Mouse (Mus musculus) intestine, postnatal 0 days (tissue): ENCODE data around the gene B3gnt6. TPM values are rescaled to one million over a fixed set of nuclear protein-coding genes. Genes with fewer than 3 reads are reported as not detected.

ENCODE experiments used
- ATAC-seq: fragments of 200-750 bp; cut with Nextera tagmentation; 2 replicates; pipeline ENCODE4 v1.8.0; 2017; ENCODE audit warnings: mild to moderate bottlenecking, moderate TSS enrichment, moderate library complexity
- H3K27ac ChIP-seq: fragments of 300-500 bp; sonication (generic); 2 replicates; pipeline ENCODE4 v1.5.1; 2014; ENCODE audit warnings: mild to moderate bottlenecking, low read depth, low read length, moderate library complexity
- H3K27me3 ChIP-seq: fragments of 300-500 bp; sonication (generic); replicated peaks from 2 replicates; pipeline ENCODE4 v1.6.1; 2014; ENCODE audit warnings: low read length, mixed read lengths; ENCODE audit not compliant: control insufficient read depth, insufficient read depth
- H3K36me3 ChIP-seq: fragments of 300-500 bp; sonication (generic); 2 replicates; pipeline ENCODE4 v1.6.1; 2014; ENCODE audit warnings: mild to moderate bottlenecking, moderate library complexity; ENCODE audit not compliant: control insufficient read depth, insufficient read depth
- H3K4me1 ChIP-seq: fragments of 300-500 bp; sonication (generic); replicated peaks from 2 replicates; pipeline ENCODE4 v1.6.1; 2014; ENCODE audit warnings: antibody characterized with exemption, low read length, mixed read lengths; ENCODE audit not compliant: control insufficient read depth, insufficient read depth
- H3K4me2 ChIP-seq: fragments of 300-500 bp; sonication (generic); replicated peaks from 2 replicates; pipeline ENCODE4 v1.6.1; 2014; ENCODE audit warnings: low read depth, mild to moderate bottlenecking, moderate library complexity
- H3K4me3 ChIP-seq: fragments of 300-500 bp; sonication (generic); 2 replicates; pipeline ENCODE4 v1.5.1; 2014; ENCODE audit warnings: low read depth, low read length
- H3K9ac ChIP-seq: fragments of 300-500 bp; sonication (generic); 2 replicates; pipeline ENCODE4 v1.6.1; 2014; ENCODE audit warnings: mild to moderate bottlenecking, low read depth, low read length
- H3K9me3 ChIP-seq: fragments of 300-500 bp; sonication (generic); 2 replicates; pipeline ENCODE4 v1.6.1; 2016; ENCODE audit warnings: mixed run types; ENCODE audit not compliant: control insufficient read depth
- CTCF ChIP-seq: sonication (generic); IDR thresholded peaks from 2 replicates; pipeline ENCODE4 v1.5.1; 2016; ENCODE audit warnings: low read depth, mild to moderate bottlenecking, control low read depth, antibody characterized with exemption, moderate library complexity
- WGBS: fragments of 180-500 bp; shearing (Covaris S2); extraction: QIAGEN DNeasy Blood & Tissue Kit; methylation state at CpG from one replicate; pipeline ENCODE4 v1.1.7; 2014; 5-methylcytosine and 5-hydroxymethylcytosine counted together
- polyA plus RNA-seq: library from polyadenylated mRNA; unstranded; fragments of >200 nt; fragmentation: Nextera tagmentation; extraction: Ambion mirVana; gene quantifications from 2 replicates; pipeline ENCODE4 v1.2.1, GENCODE M21; 2015

The B3gnt6 gene
- polyA plus RNA-seq, 1 experiment from 2014 or later = 0.21 TPM

DNA sequence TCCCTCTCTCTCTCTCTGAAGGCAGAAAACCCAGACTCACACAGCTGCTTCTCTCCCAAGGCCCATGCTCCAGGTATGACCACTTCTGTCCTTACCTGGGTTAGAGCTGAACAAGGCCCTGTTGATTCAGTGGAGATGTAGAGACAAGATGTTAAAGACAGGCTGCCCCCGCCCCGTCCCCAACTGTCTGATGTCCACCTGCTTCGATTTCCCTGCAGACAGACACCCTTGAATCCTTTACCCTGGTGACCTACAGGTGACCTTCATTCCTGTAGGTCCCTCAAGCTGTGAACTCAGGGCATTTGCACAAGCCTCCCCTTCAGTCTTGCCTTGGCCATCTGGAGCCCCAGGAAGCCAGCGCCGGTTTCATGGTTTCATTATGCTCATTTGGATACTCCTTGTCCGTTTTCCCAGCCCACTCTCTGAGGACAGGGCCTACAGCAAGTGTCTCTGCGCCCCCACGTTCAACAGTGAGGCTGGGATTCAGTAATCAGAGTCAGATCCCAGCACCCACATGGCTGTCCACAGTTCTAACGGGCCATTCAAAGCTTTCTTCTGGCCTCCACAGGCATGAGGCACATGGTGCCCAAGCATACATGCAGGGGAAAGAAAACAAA is 34.8 kb downstream of the B3gnt6 start:
- Histone ChIP-seq H3K4me2 (peak overlapping the region; percentile 28), H3K36me3 (no peaks in the 10 kb centered on the region), H3K4me3 (no peak overlapping the region), H3K4me1 (no peaks in the 10 kb centered on the region), H3K9ac (no peak overlapping the region), H3K27me3 (no peaks in the 10 kb centered on the region), H3K9me3 (no peaks in the 10 kb centered on the region), H3K27ac (peak overlapping the region; percentile 77; the same call in 1 of the 2 replicates)
- TF ChIP-seq CTCF = no peak
- 71% methylated on average over 9 of the region's 9 CpGs for WGBS
- ATAC-seq = 0 out of 2 replicates have a peak, but pooled peaks have one; percentile 5

DNA sequence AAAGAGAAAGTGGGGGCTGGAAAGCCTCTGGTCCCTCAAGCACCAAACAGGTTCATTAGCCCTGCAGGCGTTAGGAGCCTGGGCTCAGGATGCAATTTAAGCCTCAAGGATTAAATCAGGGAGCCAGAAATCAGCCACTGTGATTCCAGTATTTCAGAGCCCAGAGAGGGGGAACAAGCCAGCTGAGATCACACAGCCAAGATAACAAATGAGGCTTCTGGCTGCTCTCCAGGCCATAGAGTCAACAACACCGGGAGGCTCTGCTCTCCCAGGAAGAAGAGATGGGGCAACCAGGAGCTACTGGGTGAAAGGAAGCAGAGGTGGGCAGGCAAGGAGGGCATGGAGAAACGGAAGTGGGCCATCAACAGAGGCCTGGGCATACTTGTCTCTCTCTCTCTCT is 35.6 kb downstream of the B3gnt6 start:
- H3K4me2 ChIP-seq = no peak overlapping the region
- no peak overlapping the region for H3K9ac ChIP-seq
- H3K27ac ChIP-seq = no peak overlapping the region
- no peaks in the 10 kb centered on the region for H3K27me3 ChIP-seq
- no peaks in the 10 kb centered on the region for H3K9me3 ChIP-seq
- no peaks in the 10 kb centered on the region for H3K4me1 ChIP-seq
- H3K36me3 ChIP-seq = no peaks in the 10 kb centered on the region
- no peak for ATAC-seq
- TF ChIP-seq CTCF = no peak
- no peak overlapping the region for H3K4me3 ChIP-seq
- WGBS = 38% methylated on average over 3 of the region's 3 CpGs

DNA sequence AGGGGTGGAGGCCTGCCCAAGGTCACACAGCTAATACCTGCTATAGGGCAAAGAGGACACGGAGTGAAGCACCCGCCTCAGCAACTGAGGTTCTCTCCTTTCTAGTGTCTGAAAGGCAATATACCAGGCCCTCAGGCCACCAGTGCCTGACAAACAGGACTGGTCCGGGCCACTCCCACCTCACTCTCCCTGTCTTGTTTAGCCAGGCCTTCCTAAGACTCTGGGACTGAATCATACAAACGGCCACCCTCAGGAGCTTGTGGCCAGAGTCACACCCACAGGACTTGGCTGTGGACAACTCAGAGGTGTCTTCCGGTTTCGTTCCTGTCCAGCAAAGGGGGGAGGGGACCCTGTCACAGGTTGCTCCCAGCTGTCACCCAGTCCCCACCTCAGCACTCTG is 37.0 kb downstream of the B3gnt6 start:
- no peaks in the 10 kb centered on the region; the same call in 1 of the 2 replicates for H3K4me1 ChIP-seq
- H3K27ac ChIP-seq = no peak overlapping the region
- H3K27me3 ChIP-seq = no peaks in the 10 kb centered on the region
- no peak overlapping the region for H3K4me3 ChIP-seq
- H3K9me3 ChIP-seq = no peaks in the 10 kb centered on the region
- TF ChIP-seq CTCF = no peak
- no peaks in the 10 kb centered on the region for H3K36me3 ChIP-seq
- H3K9ac ChIP-seq = no peak overlapping the region
- no peak for ATAC-seq
- WGBS = 41% methylated on average over 6 of the region's 6 CpGs
- no peak overlapping the region for H3K4me2 ChIP-seq

DNA sequence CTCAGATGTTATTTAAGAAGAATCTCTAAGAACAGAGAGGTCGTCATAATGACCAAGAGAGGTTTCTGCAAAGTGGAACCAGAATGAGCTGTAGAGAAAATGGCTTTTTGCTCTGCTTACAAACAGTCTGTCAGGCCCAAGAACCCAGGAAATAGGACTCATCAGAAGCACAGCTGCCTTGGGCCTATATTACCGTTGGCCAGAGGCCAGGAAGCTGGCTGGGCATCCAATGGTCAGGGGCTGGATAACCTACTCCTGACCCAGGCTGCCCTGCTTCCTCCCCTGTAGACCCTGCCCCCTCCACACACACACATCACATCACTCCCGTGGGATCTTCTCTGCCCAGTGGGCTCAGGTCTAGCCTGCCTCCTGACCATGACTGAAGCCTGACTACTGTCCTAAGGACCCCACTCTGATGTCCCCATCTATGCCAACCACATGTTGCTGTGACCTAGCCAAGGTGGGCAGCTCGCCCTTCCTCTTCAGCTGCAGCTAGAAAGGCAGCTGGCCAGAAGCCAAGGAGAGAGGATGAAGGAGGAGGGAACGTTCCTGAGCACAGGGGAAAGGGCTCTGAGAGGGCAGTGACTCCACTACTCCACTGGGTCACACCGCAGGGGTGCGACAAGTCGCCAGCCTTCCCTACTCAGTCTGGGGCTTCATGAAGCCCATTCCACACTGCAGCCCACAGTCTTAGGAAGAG is 39.1 kb downstream of the B3gnt6 start:
- H3K9ac ChIP-seq = no peak overlapping the region
- H3K9me3 ChIP-seq = no peaks in the 10 kb centered on the region
- H3K4me1 ChIP-seq = no peaks in the 10 kb centered on the region; the same call in 1 of the 2 replicates
- ATAC-seq = no peak
- no peaks in the 10 kb centered on the region for H3K36me3 ChIP-seq
- H3K4me2 ChIP-seq = no peak overlapping the region
- H3K4me3 ChIP-seq = no peak overlapping the region
- 0 out of 2 replicates have a peak overlapping the region, but pooled peaks have one; percentile 10 for H3K27ac ChIP-seq
- no peaks in the 10 kb centered on the region for H3K27me3 ChIP-seq
- TF ChIP-seq CTCF = no peak
- WGBS = 47% methylated on average over 8 of the region's 8 CpGs

DNA sequence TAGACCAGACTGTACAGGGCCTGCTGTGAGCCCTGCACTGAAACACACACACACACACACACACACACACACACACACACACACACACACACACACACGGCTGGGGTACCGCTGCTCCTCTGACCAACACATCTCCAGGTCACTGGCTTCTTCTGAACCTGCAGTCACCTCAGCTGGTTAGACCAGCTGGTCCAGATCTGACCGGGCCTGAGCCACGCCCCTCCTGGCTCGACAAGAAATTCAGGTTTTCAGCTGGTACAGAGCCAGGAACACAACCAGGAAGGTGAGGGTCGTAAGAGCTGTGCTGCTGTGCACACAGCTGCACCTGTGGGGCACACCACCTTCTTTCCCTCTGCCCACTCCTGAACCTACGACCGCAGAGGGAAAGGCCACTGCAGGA is 40.8 kb downstream of the B3gnt6 start:
- ATAC-seq = peak; percentile 36; the same call in 1 of the 2 replicates
- no peak overlapping the region for H3K4me3 ChIP-seq
- H3K4me1 ChIP-seq = no peaks in the 10 kb centered on the region; the same call in 1 of the 2 replicates
- 17% methylated on average over 8 of the region's 8 CpGs for WGBS
- no peaks in the 10 kb centered on the region for H3K9me3 ChIP-seq
- H3K4me2 ChIP-seq = no peak overlapping the region; the same call in 1 of the 2 replicates
- H3K27ac ChIP-seq = no peak overlapping the region
- H3K27me3 ChIP-seq = no peaks in the 10 kb centered on the region
- H3K9ac ChIP-seq = no peak overlapping the region
- no peaks in the 10 kb centered on the region for H3K36me3 ChIP-seq
- no peak for TF ChIP-seq CTCF

DNA sequence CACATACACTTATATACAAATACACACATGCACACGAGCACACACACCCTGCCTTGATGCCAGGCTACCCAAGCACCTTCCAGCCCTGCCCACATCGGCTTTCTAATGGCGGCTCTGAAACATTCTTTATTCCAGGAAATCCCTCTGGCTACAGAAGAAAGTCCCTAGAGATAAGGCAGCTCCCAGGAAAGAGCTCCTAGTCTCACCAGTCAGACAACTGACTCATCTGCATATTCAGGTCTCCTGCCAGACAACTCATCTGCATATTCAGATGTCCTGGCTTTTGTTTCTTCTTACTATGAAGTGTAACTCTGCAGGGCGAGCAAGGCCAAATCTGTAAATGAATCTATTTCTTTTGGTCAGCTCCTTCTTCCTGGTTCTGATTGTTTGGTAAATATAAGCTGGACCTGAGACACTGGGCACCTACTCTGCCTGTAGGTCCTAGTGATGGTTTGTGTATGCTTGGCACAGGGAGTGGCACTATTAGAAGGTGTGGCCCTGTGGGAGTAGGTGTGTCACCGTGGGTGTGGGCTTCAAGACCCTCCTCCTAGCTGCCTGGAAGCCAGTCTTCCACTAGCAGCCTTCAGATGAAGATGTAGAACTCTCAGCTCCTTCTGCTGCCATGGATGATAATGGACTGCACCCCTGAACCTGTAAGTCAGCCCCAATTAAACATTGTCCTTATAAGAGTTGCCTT is 41.5 kb downstream of the B3gnt6 start:
- no peaks in the 10 kb centered on the region; the same call in 1 of the 2 replicates for H3K4me1 ChIP-seq
- TF ChIP-seq CTCF = no peak
- 42% methylated on average over 5 of the region's 5 CpGs for WGBS
- H3K27ac ChIP-seq = no peak overlapping the region
- no peaks in the 10 kb centered on the region for H3K27me3 ChIP-seq
- no peaks in the 10 kb centered on the region for H3K36me3 ChIP-seq
- no peak overlapping the region for H3K4me3 ChIP-seq
- H3K9ac ChIP-seq = no peak overlapping the region
- H3K4me2 ChIP-seq = no peak overlapping the region
- no peaks in the 10 kb centered on the region for H3K9me3 ChIP-seq
- ATAC-seq = no peak
